Mouse (Mus musculus) stomach, postnatal 0 days (tissue): ENCODE results near the gene Hpd. TPM values are rescaled to one million over a fixed set of nuclear protein-coding genes. Genes with fewer than 3 reads are reported as not detected.

Source experiments
- ATAC-seq: fragments of 200-750 bp; cut with Nextera tagmentation; 2 replicates; pipeline ENCODE4 v1.8.0; 2017; ENCODE audit not compliant: low FRiP score, low TSS enrichment
- DNase-seq: peaks from one replicate; pipeline ENCODE4 v3.0.0-alpha.2; 2016; ENCODE audit warnings: low spot score
- H3K27ac ChIP-seq: fragments of 300-500 bp; sonication (generic); replicated peaks from 2 replicates; pipeline ENCODE4 v1.5.1; 2014; ENCODE audit warnings: mild to moderate bottlenecking, control low read depth
- H3K27me3 ChIP-seq: fragments of 300-500 bp; sonication (generic); 2 replicates; pipeline ENCODE4 v1.6.1; 2014; ENCODE audit warnings: low read length; ENCODE audit not compliant: control insufficient read depth, insufficient read depth
- H3K36me3 ChIP-seq: fragments of 300-500 bp; sonication (generic); 2 replicates; pipeline ENCODE4 v1.6.1; 2014; ENCODE audit warnings: low read length, mixed read lengths; ENCODE audit not compliant: control insufficient read depth, insufficient read depth
- H3K4me1 ChIP-seq: fragments of 300-500 bp; sonication (generic); replicated peaks from 2 replicates; pipeline ENCODE4 v1.6.1; 2014; ENCODE audit warnings: antibody characterized with exemption; ENCODE audit not compliant: control insufficient read depth, insufficient read depth
- H3K4me2 ChIP-seq: fragments of 300-500 bp; sonication (generic); replicated peaks from 2 replicates; pipeline ENCODE4 v1.6.1; 2014; ENCODE audit warnings: low read depth, mild to moderate bottlenecking, control low read depth, moderate library complexity
- H3K4me3 ChIP-seq: fragments of 300-500 bp; sonication (generic); 2 replicates; pipeline ENCODE4 v1.5.1; 2014; ENCODE audit warnings: low read depth, low read length, control low read depth
- H3K9ac ChIP-seq: fragments of 300-500 bp; sonication (generic); 2 replicates; pipeline ENCODE4 v1.6.1; 2014; ENCODE audit warnings: mild to moderate bottlenecking, low read length, control low read depth, mixed read lengths
- H3K9me3 ChIP-seq: fragments of 300-500 bp; sonication (generic); 2 replicates; pipeline ENCODE4 v1.6.1; 2016; ENCODE audit warnings: low read length; ENCODE audit not compliant: control insufficient read depth
- CTCF ChIP-seq: IDR thresholded peaks from 2 replicates; pipeline ENCODE4 v1.5.1; 2016; ENCODE audit warnings: antibody characterized with exemption, low read depth, mild to moderate bottlenecking, moderate library complexity
- EP300 ChIP-seq: optimal IDR thresholded peaks from 2 replicates; pipeline ENCODE3; 2016; ENCODE audit warnings: antibody characterized with exemption
- WGBS: fragments of 180-500 bp; shearing (Covaris S2); extraction: QIAGEN DNeasy Blood & Tissue Kit; methylation state at CpG from one replicate; pipeline ENCODE4 v1.1.7; 2014; 5-methylcytosine and 5-hydroxymethylcytosine counted together
- polyA plus RNA-seq: library from polyadenylated mRNA; unstranded; fragments of >200 nt; fragmentation: Nextera tagmentation; extraction: Ambion mirVana; gene quantifications from 2 replicates; pipeline ENCODE4 v1.2.1, GENCODE M21; 2015

Hpd gene
- polyA plus RNA-seq, 1 experiment from 2014 or later, result 0.69 TPM

GRCm38 (mm10) chr5:123140694-123141554 is 41.6 kb downstream of the Hpd start:
- Histone ChIP-seq H3K36me3 (no peaks in the 10 kb centered on the region), H3K4me2 (peak overlapping the region; percentile 100), H3K9ac (peak overlapping the region; percentile 98), H3K4me3 (peak overlapping the region; percentile 92), H3K27me3 (no peaks in the 10 kb centered on the region), H3K27ac (peak overlapping the region; percentile 100), H3K4me1 (peaks cover 9% of the 10 kb centered on the region), H3K9me3 (no peaks in the 10 kb centered on the region)
- peak; percentile 90 for DNase-seq
- peak; percentile 36 for ATAC-seq
- WGBS, result under 1% methylated on average over 31 of the region's 31 CpGs
- 0 out of 2 replicates have a peak, but pooled peaks have one; percentile 17 for TF ChIP-seq CTCF
- TF ChIP-seq EP300, result peak; percentile 85

- Histone ChIP-seq H3K4me3 (peak overlapping the region; percentile 92), H3K36me3 (no peaks in the 10 kb centered on the region), H3K9ac (peak overlapping the region; percentile 99), H3K27ac (peak overlapping the region; percentile 100), H3K4me1 (peaks cover 16% of the 10 kb centered on the region), H3K4me2 (peak overlapping the region; percentile 100), H3K27me3 (no peaks in the 10 kb centered on the region), H3K9me3 (no peaks in the 10 kb centered on the region)
- ATAC-seq (no peak), DNase-seq (no peak)
- WGBS, result 1% methylated on average over 28 of the region's 28 CpGs
- TF ChIP-seq CTCF (no peak), EP300 (no peak)
These were observed 42.6 kb downstream of the Hpd start for GRCm38 (mm10) chr5:123139722-123140627.

GRCm38 (mm10) chr5:123138953-123139721 is 43.4 kb downstream of the Hpd start:
- H3K36me3 ChIP-seq, result no peaks in the 10 kb centered on the region
- DNase-seq (peak; percentile 89), ATAC-seq (peak; percentile 7; the same call in 1 of the 2 replicates)
- peak overlapping the region; percentile 99 for H3K9ac ChIP-seq
- H3K9me3 ChIP-seq, result no peaks in the 10 kb centered on the region
- H3K4me2 ChIP-seq, result peak overlapping the region; percentile 100
- peaks cover 21% of the 10 kb centered on the region for H3K4me1 ChIP-seq
- TF ChIP-seq CTCF, result 0 out of 2 replicates have a peak, but pooled peaks have one; percentile 9
- peak; percentile 68 for TF ChIP-seq EP300
- H3K27me3 ChIP-seq, result no peaks in the 10 kb centered on the region
- H3K27ac ChIP-seq, result peak overlapping the region; percentile 100
- H3K4me3 ChIP-seq, result peak overlapping the region; percentile 92
- WGBS, result 1% methylated on average over 39 of the region's 39 CpGs

- DNase-seq (peak; percentile 84), ATAC-seq (peak; percentile 33)
- H3K9ac ChIP-seq, result peak overlapping the region; percentile 99
- WGBS, result 1% methylated on average over 32 of the region's 40 CpGs
- H3K36me3 ChIP-seq, result no peaks in the 10 kb centered on the region
- peak overlapping the region; percentile 100 for H3K27ac ChIP-seq
- H3K9me3 ChIP-seq, result no peaks in the 10 kb centered on the region
- H3K27me3 ChIP-seq, result no peaks in the 10 kb centered on the region
- H3K4me1 ChIP-seq, result peaks cover 21% of the 10 kb centered on the region
- peak; percentile 42 for TF ChIP-seq CTCF
- TF ChIP-seq EP300, result peak; percentile 1
- H3K4me2 ChIP-seq, result peak overlapping the region; percentile 100
- H3K4me3 ChIP-seq, result peak overlapping the region; percentile 92
These were observed 44.2 kb downstream of the Hpd start for GRCm38 (mm10) chr5:123138230-123138911.

- peak overlapping the region; percentile 99 for H3K9ac ChIP-seq
- H3K4me1 ChIP-seq, result peaks cover 21% of the 10 kb centered on the region
- no peaks in the 10 kb centered on the region for H3K27me3 ChIP-seq
- H3K27ac ChIP-seq, result peak overlapping the region; percentile 100
- peak overlapping the region; percentile 100 for H3K4me2 ChIP-seq
- H3K4me3 ChIP-seq, result peak overlapping the region; percentile 92
- no peaks in the 10 kb centered on the region for H3K36me3 ChIP-seq
- WGBS, result 1% methylated on average over 5 of the region's 6 CpGs
- peak; percentile 53 for TF ChIP-seq EP300
- no peak for TF ChIP-seq CTCF
- DNase-seq (no peak), ATAC-seq (no peak)
- no peaks in the 10 kb centered on the region for H3K9me3 ChIP-seq
These were observed 44.7 kb downstream of the Hpd start for GRCm38 (mm10) chr5:123137910-123138229.
